Mouse (Mus musculus) forebrain, embryonic 12.5 days (tissue): ENCODE results near the gene Hoxa4. TPM values are rescaled to one million over a fixed set of nuclear protein-coding genes. Genes with fewer than 3 reads are reported as not detected.
A peak's percentile ranks its signal among the peaks of the same experiment; 100 is the strongest.

Experiments used
- ATAC-seq: fragments of 200-750 bp; cut with Nextera tagmentation; 2 replicates; pipeline ENCODE4 v1.8.0; 2017; ENCODE audit warnings: moderate TSS enrichment; ENCODE audit not compliant: low FRiP score
- H3K27ac ChIP-seq: fragments of 300-500 bp; sonication (generic); 2 replicates; pipeline ENCODE4 v1.5.1; 2016; ENCODE audit warnings: mild to moderate bottlenecking
- H3K27me3 ChIP-seq: fragments of 300-500 bp; sonication (generic); 2 replicates; pipeline ENCODE4 v1.6.1; 2016; ENCODE audit warnings: mild to moderate bottlenecking
- H3K36me3 ChIP-seq: fragments of 300-500 bp; sonication (generic); replicated peaks from 2 replicates; pipeline ENCODE4 v1.6.1; 2016; ENCODE audit warnings: mild to moderate bottlenecking
- H3K4me1 ChIP-seq: fragments of 300-500 bp; sonication (generic); 2 replicates; pipeline ENCODE4 v1.6.1; 2016
- H3K4me2 ChIP-seq: fragments of 300-500 bp; sonication (generic); 2 replicates; pipeline ENCODE4 v1.6.1; 2016; ENCODE audit warnings: mild to moderate bottlenecking, moderate library complexity
- H3K4me3 ChIP-seq: fragments of 300-500 bp; sonication (generic); replicated peaks from 2 replicates; pipeline ENCODE4 v1.5.1; 2016; ENCODE audit warnings: mild to moderate bottlenecking
- H3K9ac ChIP-seq: fragments of 300-500 bp; sonication (generic); 2 replicates; pipeline ENCODE4 v1.6.1; 2016; ENCODE audit warnings: mild to moderate bottlenecking
- H3K9me3 ChIP-seq: fragments of 300-500 bp; sonication (generic); 2 replicates; pipeline ENCODE4 v1.6.1; 2016
- WGBS: fragments of 180-500 bp; shearing (Covaris S2); methylation state at CpG from one replicate; pipeline ENCODE4 v1.1.7; 2016; 5-methylcytosine and 5-hydroxymethylcytosine counted together
- polyA plus RNA-seq: library from polyadenylated mRNA; unstranded; fragments of >200 nt; fragmentation: Nextera tagmentation; extraction: Ambion mirVana; gene quantifications from 2 replicates; pipeline ENCODE4 v1.2.1, GENCODE M21; 2016

The Hoxa4 gene
- polyA plus RNA-seq, 1 experiment from 2014 or later: not detected

GRCm38 (mm10) chr6:52226569-52227257, 35.2 kb upstream of the Hoxa4 start:
- no peak for ATAC-seq
- 3% methylated on average over 26 of the region's 26 CpGs for WGBS
- H3K4me3 ChIP-seq: no peak overlapping the region
- H3K27ac ChIP-seq: no peak overlapping the region
- H3K4me2 ChIP-seq: no peak overlapping the region
- no peaks in the 10 kb centered on the region for H3K9me3 ChIP-seq
- peaks cover 93% of the 10 kb centered on the region for H3K27me3 ChIP-seq
- H3K9ac ChIP-seq: no peak overlapping the region
- H3K36me3 ChIP-seq: no peaks in the 10 kb centered on the region
- peaks cover 2% of the 10 kb centered on the region; the same call in 1 of the 2 replicates for H3K4me1 ChIP-seq

GRCm38 (mm10) chr6:52225612-52226568, 34.3 kb upstream of the Hoxa4 start:
- ATAC-seq: no peak
- Histone ChIP-seq H3K4me2 (no peak overlapping the region), H3K4me1 (peaks cover 7% of the 10 kb centered on the region; the same call in 1 of the 2 replicates), H3K9ac (no peak overlapping the region), H3K27me3 (peaks cover 97% of the 10 kb centered on the region), H3K4me3 (0 out of 2 replicates have a peak overlapping the region, but pooled peaks have one; percentile 8), H3K9me3 (no peaks in the 10 kb centered on the region), H3K36me3 (no peaks in the 10 kb centered on the region), H3K27ac (no peak overlapping the region)
- WGBS: 3% methylated on average over 69 of the region's 69 CpGs

- H3K27me3 ChIP-seq: peaks cover 97% of the 10 kb centered on the region
- no peaks in the 10 kb centered on the region for H3K9me3 ChIP-seq
- no peaks in the 10 kb centered on the region for H3K36me3 ChIP-seq
- H3K9ac ChIP-seq: no peak overlapping the region
- no peak overlapping the region for H3K4me3 ChIP-seq
- ATAC-seq: no peak
- WGBS: 2% methylated on average over 36 of the region's 36 CpGs
- H3K4me1 ChIP-seq: peaks cover 7% of the 10 kb centered on the region; the same call in 1 of the 2 replicates
- no peak overlapping the region for H3K4me2 ChIP-seq
- H3K27ac ChIP-seq: no peak overlapping the region
Observed at GRCm38 (mm10) chr6:52224895-52225611, 33.5 kb upstream of the Hoxa4 start.

GRCm38 (mm10) chr6:52223939-52224760, 32.6 kb upstream of the Hoxa4 start:
- Histone ChIP-seq H3K4me3 (no peak overlapping the region), H3K9me3 (no peaks in the 10 kb centered on the region), H3K27ac (no peak overlapping the region), H3K27me3 (peaks cover 97% of the 10 kb centered on the region), H3K4me2 (no peak overlapping the region), H3K4me1 (peaks cover 7% of the 10 kb centered on the region; the same call in 1 of the 2 replicates), H3K9ac (no peak overlapping the region), H3K36me3 (no peaks in the 10 kb centered on the region)
- ATAC-seq: no peak
- 1% methylated on average over 23 of the region's 24 CpGs for WGBS

GRCm38 (mm10) chr6:52222729-52223128, 31.2 kb upstream of the Hoxa4 start:
- no peak overlapping the region for H3K4me3 ChIP-seq

GRCm38 (mm10) chr6:52221993-52222685, 30.6 kb upstream of the Hoxa4 start:
- peak overlapping the region; percentile 39 for H3K4me3 ChIP-seq
- H3K4me2 ChIP-seq: peak overlapping the region; percentile 61

More at GRCm38 (mm10) chr6:52222729-52223128, 31.2 kb upstream of the Hoxa4 start:
- ATAC-seq: no peak
- no peak overlapping the region for H3K27ac ChIP-seq
- no peak overlapping the region for H3K4me2 ChIP-seq
- peaks cover 7% of the 10 kb centered on the region; the same call in 1 of the 2 replicates for H3K4me1 ChIP-seq
- H3K9me3 ChIP-seq: no peaks in the 10 kb centered on the region
- H3K36me3 ChIP-seq: no peaks in the 10 kb centered on the region
- peaks cover 99% of the 10 kb centered on the region for H3K27me3 ChIP-seq
- 9% methylated on average over 13 of the region's 13 CpGs for whole genome bisulfite sequencing
- H3K9ac ChIP-seq: no peak overlapping the region

GRCm38 (mm10) chr6:52221337-52221992, 29.9 kb upstream of the Hoxa4 start, which contains the start of gene Hoxa7:
Gene Hoxa7, minus strand, starts transcription at chr6:52221854.
- peak within 1 kb of the TSS; percentile 39 for H3K4me3 ChIP-seq
- peak within 1 kb of the TSS; percentile 61 for H3K4me2 ChIP-seq
- no peaks in the 10 kb centered on the region for H3K36me3 ChIP-seq
- peak; percentile 61 for ATAC-seq
- no peak within 1 kb of the TSS for H3K27ac ChIP-seq
- no peak within 1 kb of the TSS for H3K9ac ChIP-seq
- peaks cover 16% of the 10 kb centered on the region for H3K4me1 ChIP-seq
- H3K9me3 ChIP-seq: no peaks in the 10 kb centered on the region
- under 1% methylated on average over 46 of the region's 46 CpGs for WGBS
- H3K27me3 ChIP-seq: peaks cover 99% of the 10 kb centered on the region

More at GRCm38 (mm10) chr6:52221993-52222685, 30.6 kb upstream of the Hoxa4 start:
- no peaks in the 10 kb centered on the region for H3K36me3 ChIP-seq
- H3K27ac ChIP-seq: no peak overlapping the region
- H3K27me3 ChIP-seq: peaks cover 99% of the 10 kb centered on the region
- peak; percentile 9; the same call in 1 of the 2 replicates for ATAC-seq
- no peaks in the 10 kb centered on the region for H3K9me3 ChIP-seq
- WGBS: 7% methylated on average over 21 of the region's 21 CpGs
- no peak overlapping the region for H3K9ac ChIP-seq
- H3K4me1 ChIP-seq: peaks cover 11% of the 10 kb centered on the region

DNA sequence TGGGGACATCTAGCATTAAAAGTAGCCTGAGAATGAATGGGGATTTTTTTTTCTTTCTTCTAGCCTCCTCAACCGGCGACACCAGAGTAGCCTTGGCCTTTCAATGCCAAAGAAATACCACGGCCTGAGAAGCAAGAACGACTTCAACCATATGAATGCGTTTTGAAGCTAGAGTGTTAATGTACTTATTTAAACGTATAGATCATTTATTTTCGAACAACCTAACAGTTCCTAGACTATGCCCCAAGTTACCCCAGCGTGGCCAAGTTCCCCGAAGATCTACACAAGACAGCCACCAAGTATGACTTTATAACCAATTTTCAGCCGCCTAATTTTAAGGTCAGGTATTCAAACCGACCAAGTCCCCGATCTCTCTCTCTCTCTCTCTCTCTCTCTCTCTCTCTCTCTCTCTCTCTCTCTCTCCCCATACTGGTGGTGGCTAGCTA, 29.3 kb upstream of the Hoxa4 start:
- no peak overlapping the region for H3K9ac ChIP-seq
- H3K27me3 ChIP-seq: peaks cover 99% of the 10 kb centered on the region
- H3K4me1 ChIP-seq: peaks cover 16% of the 10 kb centered on the region
- 6% methylated on average over 12 of the region's 12 CpGs for WGBS
- H3K9me3 ChIP-seq: no peaks in the 10 kb centered on the region
- ATAC-seq: no peak
- H3K4me3 ChIP-seq: peak overlapping the region; percentile 39
- H3K36me3 ChIP-seq: no peaks in the 10 kb centered on the region
- no peak overlapping the region for H3K27ac ChIP-seq
- H3K4me2 ChIP-seq: peak overlapping the region; percentile 61

- peaks cover 99% of the 10 kb centered on the region for H3K27me3 ChIP-seq
- no peak for ATAC-seq
- 9% methylated on average over 32 of the region's 32 CpGs for WGBS
- no peak overlapping the region for H3K9ac ChIP-seq
- H3K36me3 ChIP-seq: no peaks in the 10 kb centered on the region
- peaks cover 16% of the 10 kb centered on the region for H3K4me1 ChIP-seq
- no peak overlapping the region for H3K4me3 ChIP-seq
- H3K27ac ChIP-seq: no peak overlapping the region
- H3K9me3 ChIP-seq: no peaks in the 10 kb centered on the region
- no peak overlapping the region for H3K4me2 ChIP-seq
Observed at GRCm38 (mm10) chr6:52220003-52220864, 28.7 kb upstream of the Hoxa4 start.
